Mouse (Mus musculus): ENCODE data around the gene Cox10.

Cox10 gene

DNA sequence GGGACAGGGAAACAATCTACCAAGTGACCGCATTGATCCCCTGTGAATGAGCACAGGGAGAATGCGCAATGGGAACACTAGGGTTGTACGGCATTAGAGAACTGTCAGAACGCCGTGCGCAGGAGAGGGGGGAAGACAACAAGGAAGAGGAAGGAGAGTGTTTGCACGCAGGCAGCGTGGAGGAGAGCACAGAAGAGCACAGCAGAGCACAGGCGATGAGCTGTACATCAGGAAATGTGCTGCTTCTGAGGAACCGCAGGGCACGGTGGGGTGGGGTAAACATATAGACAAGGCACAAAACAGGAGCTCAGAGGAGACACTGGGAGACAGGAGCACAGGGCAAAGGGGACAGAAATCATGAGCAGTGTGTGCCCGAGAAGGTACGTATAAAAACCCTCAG is 31.8 kb downstream of the Cox10 start:
- no peak for DNase-seq (ENCODE audit: low spot score in 2 of 2)

DNA sequence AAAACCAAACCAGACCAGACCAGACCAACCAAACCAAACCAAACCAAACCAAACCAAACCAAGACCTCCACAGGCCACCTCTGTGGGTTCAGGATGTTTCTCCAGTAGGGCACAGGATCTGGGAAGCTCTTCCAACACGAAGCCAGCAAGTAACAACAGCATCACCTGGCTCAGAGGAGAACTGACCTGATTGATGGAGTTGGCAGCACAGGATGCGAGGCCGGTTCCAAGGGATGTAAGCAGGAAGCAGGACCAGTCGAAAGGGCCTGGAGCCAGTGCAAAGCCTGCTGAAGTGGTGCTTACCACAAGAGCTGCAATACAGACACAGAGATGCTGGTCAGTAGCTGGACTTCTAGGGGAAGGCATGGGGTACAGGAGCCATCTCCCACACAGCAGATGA is 34.2 kb downstream of the Cox10 start:
- DNase-seq (ENCODE audit: low spot score in 2 of 2): no peak

DNA sequence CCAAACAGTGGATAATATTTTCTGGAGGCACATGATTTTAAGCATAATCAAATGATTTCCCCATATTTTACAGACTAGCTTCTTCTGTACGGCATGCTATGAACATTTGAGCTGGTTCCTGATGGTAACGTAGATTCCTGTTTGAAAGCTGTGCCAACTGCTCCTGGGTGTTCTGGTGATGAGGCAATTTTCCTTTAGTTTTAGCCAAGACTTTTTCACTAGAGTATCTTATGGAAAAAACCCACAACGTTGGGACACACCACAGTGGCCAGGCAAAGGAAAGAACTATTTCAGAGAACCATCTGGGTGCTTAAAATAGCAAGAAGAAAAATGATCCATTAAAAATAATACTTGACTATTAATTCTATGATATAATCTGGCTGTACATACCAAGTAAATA is 35.2 kb downstream of the Cox10 start:
- no peak for DNase-seq (ENCODE audit: low spot score in 2 of 2)

DNA sequence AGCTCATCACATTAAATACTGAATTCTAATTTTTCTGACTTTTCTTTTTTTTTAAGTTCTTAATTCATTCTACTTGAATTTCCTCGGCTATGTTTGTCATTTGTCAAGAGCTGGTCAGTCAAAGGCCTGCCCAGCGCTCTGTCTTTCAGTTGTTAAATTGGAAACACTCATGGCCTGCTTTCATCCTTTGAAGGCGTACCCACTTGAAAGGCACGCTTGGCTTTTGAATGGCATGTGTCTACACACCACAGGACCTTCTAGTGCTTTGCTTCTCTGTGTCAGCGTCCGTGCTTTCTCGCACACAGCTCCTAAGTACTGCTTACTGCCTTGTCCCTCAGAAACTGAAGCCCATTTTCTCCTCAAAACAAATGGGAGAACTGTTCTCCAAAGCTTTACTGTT is 38.0 kb downstream of the Cox10 start:
- no peak for DNase-seq (ENCODE audit: low spot score in 2 of 2)

DNA sequence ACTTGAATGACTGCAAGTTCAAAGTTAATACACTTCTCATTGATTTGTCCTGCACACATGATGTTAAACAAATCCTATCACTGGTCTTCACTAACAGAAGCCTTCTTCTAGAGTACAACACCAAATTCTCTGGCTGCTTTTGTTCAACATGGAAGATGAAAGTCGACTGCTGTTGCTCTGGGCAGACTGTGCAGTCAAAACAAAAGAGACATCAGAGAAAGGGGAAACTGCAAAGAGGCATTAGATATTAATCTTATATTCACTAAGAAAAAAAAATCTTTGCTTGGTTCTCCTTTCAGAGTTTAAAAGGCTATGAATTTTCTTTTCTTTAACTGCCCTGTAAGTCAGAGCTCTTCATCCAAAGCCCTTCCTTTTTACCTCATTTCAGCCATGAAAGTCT is 39.7 kb downstream of the Cox10 start:
- no peak for DNase-seq (ENCODE audit: low spot score in 2 of 2)

DNA sequence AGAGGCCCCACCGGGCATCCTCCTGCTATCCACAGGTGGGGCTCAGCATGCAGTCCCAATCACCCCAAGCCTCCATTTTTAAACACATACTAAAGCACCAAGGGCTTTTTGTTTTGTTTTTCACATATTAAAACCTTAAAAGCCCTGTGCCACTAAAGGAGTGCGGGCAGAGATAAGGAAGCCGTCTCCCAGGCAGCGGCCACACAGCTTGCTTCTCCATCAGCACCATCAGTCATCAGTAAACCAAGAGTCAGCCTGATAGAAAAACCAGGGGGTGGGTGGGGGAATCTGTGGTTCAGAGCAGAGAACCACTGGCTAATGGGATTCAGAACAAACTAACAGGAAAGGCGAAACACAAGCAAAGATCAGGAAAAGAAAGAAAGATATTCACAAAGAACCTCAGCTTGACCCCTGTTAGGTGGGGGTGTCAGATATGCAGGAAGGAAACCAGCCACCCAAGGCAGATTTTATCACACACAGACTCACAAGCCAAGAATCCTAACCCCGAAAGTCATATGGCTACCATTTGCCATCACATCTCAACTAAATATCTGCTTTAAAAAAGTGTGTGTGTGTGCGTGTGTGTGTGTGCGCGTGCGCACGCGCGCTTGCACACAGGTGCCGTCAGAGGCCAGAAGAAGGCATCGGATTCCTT is 41.7 kb downstream of the Cox10 start:
- DNase-seq (ENCODE audit: low spot score in 2 of 2): no peak

DNA sequence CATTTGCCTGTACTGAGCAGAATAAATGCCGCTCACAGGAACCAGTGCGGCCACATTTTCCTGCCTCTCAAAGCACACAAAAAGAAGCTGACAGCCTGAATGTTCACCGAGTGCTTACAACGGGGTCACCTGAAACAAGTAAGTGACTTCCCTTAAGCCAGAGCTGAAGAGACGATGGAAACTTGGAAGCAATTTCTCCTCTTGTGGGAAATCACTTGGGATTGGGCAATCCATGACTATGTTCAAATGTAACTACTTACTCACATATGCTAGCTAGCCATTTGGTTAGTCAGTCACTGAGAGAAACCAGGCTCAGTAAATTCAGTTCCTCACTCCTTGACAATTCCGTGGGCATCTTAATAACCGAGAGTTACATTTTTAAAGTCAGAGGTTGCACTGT is 43.0 kb downstream of the Cox10 start:
- DNase-seq (ENCODE audit: low spot score in 2 of 2): no peak

DNA sequence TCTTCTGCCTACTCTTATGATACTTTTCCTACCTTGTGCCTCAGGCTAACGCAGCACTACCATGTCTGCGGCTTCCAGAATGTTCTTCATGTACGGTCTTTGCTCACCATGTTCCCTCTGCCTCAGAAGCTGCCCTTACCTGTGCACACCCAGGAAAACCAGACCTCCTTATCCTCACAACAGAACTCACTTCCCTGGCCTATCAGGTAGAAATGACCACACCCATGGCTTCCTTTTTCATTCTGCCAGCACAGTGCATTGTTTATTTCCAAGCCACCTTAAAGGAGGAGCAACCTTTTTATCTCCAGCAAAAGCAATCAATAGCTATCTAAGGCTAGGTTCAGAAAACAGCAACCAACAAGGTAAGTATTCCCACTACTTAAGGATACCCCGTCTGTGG is 43.6 kb downstream of the Cox10 start:
- no peak for DNase-seq (ENCODE audit: low spot score in 2 of 2)

DNA sequence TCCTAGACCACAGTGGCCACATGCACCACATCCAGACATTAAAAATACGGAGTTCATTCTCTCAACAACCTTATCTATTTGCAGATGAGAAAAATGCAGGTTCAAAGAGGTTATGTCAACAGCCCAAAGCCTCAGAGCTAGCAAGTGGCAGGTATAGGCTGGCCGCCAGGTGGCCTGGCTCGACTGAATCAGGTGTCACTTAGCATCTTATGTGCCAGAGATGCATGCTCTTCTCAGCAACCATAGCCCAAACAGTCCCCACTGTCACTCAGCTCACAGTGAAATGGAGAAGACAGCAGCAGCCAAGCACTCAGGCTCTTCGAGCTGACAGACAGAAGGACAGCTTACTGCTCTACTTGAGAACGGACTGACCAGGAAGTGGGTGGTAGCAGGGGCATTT is 44.6 kb downstream of the Cox10 start:
- DNase-seq (ENCODE audit: low spot score in 2 of 2): no peak

DNA sequence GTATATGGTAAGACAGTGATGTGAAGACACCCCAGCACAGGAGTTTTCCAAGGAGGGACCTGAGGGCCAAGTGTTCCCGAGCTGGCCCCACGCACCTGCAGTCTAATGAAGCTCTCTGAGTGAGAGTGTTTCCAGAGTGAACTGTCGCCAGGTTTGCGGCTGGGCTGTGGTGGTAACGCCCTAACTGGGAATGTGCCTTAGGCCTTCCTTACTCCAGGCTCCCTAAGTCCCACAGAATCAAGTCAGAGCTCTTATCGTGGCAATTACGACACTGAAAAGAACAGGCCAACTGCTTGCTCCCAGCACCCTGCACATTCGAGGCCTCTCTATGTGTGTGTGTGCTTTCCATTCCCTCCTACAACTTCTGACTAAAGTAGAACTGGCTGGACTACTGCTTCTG is 51.8 kb downstream of the Cox10 start:
- no peak for DNase-seq (ENCODE audit: low spot score in 2 of 2)

DNA sequence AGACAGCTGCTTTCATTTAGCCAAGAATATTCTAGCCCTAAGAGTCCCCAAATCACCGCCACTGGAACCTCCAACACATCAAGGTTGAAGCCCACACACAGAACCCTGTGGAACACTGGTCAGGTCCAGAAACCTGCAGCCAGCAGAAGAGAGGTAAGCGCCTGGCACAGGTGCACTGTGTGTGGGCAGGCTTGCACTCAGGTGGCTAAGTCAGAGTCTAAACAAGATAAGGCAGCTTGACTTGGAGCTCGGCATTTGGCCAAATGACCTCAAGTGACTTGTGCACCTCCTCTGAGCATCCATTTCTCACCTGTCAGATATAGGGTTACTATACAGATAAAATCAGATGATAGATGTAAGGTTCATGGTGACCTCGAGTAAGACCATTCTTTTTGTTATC is 53.4 kb downstream of the Cox10 start:
- no peak for DNase-seq (ENCODE audit: low spot score in 2 of 2)

DNA sequence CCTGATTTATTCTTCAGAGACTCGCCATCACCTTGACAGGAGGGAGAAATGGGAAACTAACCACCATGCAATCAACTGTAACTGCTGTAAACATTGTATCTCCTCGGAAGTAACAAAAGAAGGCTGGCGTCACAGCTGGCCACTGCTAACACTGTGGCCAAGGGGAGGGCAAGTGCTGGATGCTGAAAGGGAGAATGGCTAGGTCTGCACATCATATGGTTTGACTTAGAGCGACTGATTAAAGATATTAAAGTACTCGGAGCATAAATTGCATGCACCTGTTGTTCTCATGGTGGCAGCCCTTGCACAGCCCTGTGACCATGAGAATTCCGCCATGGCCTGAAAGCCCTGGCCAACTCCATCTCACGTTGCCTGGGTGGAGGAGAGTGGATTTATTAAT is 54.7 kb downstream of the Cox10 start:
- no peak for DNase-seq (ENCODE audit: low spot score in 2 of 2)

DNA sequence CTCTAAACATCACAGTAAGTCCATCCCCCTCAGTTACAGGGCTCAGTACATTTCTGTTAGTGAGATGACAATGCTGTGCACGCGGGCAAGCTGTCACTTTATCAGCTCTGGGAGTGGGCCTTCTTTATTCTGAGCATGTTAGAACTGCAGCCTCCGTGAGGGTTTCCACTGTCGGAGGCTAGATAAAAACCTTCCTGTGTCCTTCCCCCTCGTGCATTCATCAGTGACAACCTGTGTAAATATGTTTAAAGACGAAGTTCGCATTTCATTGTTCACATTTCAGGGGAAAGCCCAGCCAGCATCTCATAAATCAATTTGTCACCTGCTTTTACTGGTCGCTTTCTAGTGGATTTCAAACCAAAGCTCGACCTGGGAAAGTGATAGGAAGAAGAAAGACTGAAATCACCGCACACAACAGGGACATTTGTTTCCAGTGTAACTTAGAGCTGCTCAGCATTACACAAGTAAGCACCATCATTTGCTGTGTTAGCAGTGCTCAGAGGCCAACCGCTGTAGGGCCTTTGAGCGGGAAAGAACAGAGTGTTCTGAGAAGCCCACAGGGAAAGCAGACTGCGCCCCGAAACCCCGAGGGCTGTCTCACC is 55.8 kb downstream of the Cox10 start:
- no peak for DNase-seq (ENCODE audit: low spot score in 2 of 2)

DNA sequence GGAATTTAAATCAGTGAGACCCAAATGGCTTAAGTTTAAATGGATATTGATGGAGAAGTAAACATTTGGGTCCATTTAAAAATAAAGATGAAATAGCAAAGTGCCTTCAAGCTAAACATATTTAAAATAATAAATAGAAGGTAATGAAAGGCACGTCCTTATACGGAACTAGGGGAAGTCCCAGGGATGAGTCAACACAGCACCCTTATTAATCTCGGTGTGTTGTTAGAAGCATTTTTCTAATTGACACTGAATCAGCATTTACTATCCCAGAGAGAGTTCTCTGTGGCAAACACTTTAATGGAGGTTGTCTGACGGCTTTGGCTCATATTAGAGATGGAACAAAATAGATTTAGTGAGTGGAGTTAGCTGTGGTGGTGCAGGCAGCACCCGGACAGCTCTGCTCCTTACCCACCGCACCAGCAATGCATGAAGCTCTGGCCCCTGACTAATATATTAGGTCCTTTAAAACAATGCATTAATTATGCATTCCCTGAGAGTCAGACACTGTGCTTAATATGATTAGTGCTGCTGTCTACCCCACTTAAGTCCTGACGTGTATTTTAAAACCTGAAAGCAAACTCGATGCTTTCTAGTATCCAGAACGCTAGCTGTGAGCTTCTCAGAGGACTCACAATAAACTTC is 56.7 kb downstream of the Cox10 start:
- no peak for DNase-seq (ENCODE audit: low spot score in 2 of 2)

DNA sequence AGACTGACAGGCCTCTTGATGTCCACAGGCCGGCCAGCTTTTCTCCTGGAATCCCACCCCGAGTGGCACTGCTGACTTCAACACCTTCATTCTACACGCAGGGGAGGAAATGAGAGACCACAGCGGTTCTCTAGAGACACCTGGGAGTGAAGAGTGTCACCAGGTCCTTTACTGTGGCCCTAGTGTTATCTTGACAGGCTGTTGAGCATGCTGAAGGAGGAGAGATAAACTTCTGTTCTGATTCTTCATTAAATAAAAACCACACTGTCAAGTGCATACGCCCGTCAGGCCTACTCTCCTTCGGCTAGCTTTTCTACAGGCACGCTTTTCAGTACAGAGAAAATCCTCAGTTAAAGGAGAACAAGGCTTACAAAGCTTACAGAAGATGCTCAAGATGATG is 60.0 kb downstream of the Cox10 start:
- DNase-seq (ENCODE audit: low spot score in 2 of 2): no peak

DNA sequence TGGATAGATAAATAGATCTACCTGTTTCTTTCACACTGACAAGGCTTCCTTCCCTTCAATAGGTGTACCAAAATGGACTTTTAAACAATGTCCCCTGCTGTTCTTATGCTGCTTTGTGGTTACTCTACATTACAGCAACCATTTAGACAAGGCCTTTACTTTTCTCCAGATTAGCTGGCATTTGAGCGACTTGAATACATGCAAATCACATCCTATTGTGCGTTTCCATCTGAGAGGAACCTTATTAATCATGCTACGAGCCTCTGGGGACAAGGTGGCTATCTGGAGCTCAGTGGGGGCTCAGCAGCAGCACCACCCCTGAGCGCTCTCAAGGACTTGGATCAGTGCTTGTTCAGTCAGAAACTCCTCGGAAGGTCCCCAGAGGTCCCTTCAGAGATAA is 61.1 kb downstream of the Cox10 start:
- no peak for DNase-seq (ENCODE audit: low spot score in 2 of 2)

DNA sequence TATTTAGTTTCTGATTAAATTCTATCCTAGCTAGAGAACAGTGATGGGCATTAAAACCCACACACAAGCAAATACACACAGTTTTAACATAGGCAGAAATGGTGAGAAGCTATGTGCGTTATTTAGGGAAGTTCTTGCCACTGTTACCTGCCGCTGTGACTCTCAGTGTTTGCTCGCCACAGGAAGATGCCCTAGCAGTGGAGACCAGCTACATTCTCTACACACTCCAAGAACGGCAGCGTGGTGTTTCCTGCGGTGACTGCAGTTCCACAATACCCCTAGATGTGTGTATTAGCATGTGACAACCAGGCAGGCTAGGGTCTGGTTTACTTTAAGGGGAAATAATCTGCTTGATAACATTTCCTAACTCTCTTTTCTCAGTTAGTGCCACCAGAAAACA is 64.0 kb downstream of the Cox10 start:
- no peak for DNase-seq (ENCODE audit: low spot score in 2 of 2)

DNA sequence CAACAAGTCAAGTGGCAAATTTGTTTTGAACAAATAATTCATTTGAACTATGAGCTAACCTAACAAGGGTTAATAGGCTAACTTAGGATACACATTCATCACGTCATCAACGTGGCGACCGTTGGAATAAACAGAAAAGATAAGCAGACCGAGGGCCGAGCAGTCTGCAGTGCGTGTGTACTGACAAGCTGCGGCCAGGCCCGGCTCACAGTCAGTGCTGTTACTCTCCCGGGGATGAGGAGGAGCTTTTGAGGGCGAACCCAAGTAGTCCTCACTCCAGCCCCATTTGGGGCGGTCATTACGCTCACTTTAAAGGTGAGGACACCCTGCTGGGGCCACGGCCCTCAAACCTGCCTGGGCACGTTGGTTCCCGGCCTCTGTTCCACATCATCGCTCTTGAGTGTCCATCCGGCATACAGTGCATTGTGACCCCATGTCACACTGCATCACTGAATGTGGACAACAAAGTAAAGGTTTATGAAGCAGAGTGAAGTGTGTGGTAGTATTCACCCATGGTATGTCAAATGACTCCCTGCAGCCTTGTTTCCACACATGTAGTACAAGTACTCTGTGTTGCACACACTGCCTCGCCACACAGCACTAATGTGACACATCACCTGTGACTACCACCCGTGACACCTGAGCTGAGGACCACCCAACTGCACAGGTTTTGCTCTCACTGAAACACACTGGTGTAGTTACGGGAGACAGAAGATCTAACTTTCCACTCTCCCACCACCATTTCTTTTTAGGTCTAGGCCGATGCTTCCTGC is 68.4 kb downstream of the Cox10 start:
- DNase-seq (ENCODE audit: low spot score in 2 of 2): no peak

DNA sequence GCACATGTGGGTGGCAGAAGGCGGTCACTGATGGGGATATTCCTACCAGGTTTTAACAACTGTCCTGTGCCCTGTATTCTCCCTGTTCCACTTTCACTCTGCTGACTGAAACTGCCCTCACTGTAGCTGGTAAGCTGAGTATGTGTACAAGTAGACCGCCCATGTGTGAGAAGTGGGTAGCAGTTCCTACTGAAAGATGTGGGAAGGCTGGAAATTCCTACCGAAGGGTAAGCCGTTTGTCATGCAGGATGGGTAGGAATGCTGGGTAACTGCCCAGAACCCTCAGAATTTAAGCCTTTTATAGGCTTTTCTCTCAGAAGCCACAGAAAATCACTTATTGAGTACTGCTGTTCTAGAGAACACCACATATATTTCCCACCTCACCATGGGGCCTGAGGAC is 75.1 kb downstream of the Cox10 start:
- DNase-seq (ENCODE audit: low spot score in 2 of 2): no peak

DNA sequence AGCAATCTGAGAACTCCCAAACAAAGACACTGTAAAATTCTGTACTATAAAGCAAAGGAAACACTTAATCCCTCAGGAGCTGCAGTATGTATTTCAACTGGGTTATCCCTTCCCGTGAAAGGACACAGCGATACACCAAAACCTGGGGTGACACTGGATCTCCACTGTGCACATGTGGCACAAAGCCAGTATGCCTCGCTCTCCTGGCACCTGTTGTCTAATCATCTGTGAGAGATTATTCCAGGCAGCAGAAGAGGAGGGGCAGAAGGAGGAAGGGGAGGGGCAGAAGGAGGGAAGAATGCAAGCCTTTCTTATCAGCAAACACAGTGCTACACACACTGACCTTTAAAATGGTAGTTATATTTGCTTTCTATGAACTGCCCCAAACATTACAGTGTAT is 75.8 kb downstream of the Cox10 start:
- DNase-seq (ENCODE audit: low spot score in 2 of 2): no peak

DNA sequence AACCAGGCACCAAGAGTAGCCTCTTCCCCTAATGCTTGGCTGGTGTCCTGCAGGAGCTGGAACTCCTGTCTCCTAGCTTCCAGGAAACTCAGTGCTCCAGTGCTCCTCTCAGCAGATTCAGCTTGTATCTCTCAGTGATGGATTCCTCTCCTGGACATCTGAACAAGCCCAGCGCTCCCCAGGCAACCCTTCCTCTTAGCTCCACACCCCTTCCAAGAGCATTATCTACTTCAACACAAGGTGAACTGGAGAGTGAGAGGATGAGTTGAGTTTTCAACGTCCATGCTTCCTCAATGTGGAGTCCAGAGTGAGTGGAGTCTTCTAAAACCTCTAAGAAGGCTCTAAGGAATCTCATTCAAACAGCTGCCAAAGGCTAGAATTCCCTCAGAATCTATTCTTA is 76.6 kb downstream of the Cox10 start:
- DNase-seq (ENCODE audit: low spot score in 2 of 2): no peak

DNA sequence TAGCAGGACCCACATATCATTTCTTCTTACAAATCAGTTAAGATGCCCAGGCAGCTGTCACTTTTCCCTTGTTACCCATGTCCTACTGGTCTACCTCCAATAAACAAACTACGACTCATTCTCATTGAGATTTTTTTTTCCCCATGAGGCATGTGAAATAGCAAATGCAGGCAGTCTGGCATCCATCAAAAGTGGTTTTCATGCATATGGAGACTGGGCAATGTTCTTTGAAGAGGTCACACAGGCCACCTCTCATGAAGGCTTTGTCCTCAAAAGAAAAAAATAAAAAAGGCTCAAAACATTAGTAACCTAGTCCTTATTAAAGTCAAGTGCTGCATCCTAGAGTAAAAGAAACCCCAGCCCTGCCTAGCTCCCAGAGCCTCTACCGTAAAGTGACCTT is 78.2 kb downstream of the Cox10 start:
- DNase-seq (ENCODE audit: low spot score in 2 of 2): no peak

DNA sequence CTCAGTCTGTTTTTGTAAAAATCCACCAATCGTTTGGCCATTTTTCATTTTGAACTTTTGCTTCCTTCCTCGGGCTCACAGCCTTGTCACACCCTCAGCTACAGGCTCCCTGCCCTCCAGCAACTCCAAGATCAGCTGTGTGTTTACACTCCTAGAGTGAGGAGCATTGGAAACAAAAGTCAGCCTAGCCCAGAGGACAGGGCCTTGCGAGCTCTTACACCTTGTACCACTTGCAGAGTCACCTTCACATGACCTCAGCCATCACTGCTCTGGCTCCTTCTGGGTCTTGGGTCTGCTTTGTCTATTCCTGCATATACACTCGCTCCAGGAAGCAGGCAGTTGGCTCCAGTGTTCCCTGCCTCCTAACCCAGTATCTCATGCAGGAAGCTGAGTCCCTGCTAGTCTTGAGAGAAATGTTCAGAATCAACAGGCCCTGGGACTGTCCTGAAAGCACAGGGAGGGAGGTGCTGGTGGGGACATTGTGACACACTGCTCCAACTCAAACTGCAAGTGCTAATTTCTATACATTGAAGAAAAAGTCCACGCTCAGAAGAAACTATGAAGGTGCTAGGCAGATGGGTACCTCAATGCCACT is 79.0 kb downstream of the Cox10 start:
- DNase-seq (ENCODE audit: low spot score in 2 of 2): no peak

Data from heart, adult 9 months (tissue).